Mouse (Mus musculus) liver, embryonic 13.5 days (tissue): ENCODE data around the gene Yod1. TPM values are rescaled to one million over a fixed set of nuclear protein-coding genes. Genes with fewer than 3 reads are reported as not detected.

Experiments used
- ATAC-seq: fragments of 200-750 bp; cut with Nextera tagmentation; 2 replicates; pipeline ENCODE4 v1.8.0; 2017; ENCODE audit warnings: low read depth, mild to moderate bottlenecking, moderate number of reproducible peaks, moderate library complexity
- DNase-seq: peaks from one replicate; pipeline ENCODE4 v3.0.0; 2022
- H3K27ac ChIP-seq: fragments of 300-500 bp; sonication (generic); 2 replicates; pipeline ENCODE4 v1.5.1; 2015; ENCODE audit warnings: moderate library complexity, mild to moderate bottlenecking, inconsistent platforms
- H3K27me3 ChIP-seq: fragments of 300-500 bp; sonication (generic); 2 replicates; pipeline ENCODE4 v1.6.1; 2015; ENCODE audit warnings: mild to moderate bottlenecking, inconsistent platforms
- H3K36me3 ChIP-seq: fragments of 300-500 bp; sonication (generic); 2 replicates; pipeline ENCODE4 v1.6.1; 2015; ENCODE audit warnings: mild to moderate bottlenecking, inconsistent platforms
- H3K4me1 ChIP-seq: fragments of 300-500 bp; sonication (generic); replicated peaks from 2 replicates; pipeline ENCODE4 v1.6.1; 2015; ENCODE audit warnings: inconsistent platforms
- H3K4me2 ChIP-seq: fragments of 300-500 bp; sonication (generic); 2 replicates; pipeline ENCODE4 v1.6.1; 2015; ENCODE audit warnings: inconsistent platforms, mild to moderate bottlenecking, moderate library complexity
- H3K4me3 ChIP-seq: fragments of 300-500 bp; sonication (generic); replicated peaks from 2 replicates; pipeline ENCODE4 v1.5.1; 2015; ENCODE audit warnings: mild to moderate bottlenecking, inconsistent platforms
- H3K9ac ChIP-seq: fragments of 300-500 bp; sonication (generic); 2 replicates; pipeline ENCODE4 v1.6.1; 2015; ENCODE audit warnings: mild to moderate bottlenecking, inconsistent platforms
- H3K9me3 ChIP-seq: fragments of 300-500 bp; sonication (generic); replicated peaks from 2 replicates; pipeline ENCODE4 v1.6.1; 2016; ENCODE audit warnings: inconsistent platforms
- WGBS: fragments of 180-500 bp; shearing (Covaris S2); methylation state at CpG from one replicate; pipeline ENCODE4 v1.1.7; 2015; ENCODE audit not compliant: insufficient replicate concordance; 5-methylcytosine and 5-hydroxymethylcytosine counted together
- polyA plus RNA-seq: library from polyadenylated mRNA; unstranded; fragments of >200 nt; fragmentation: Nextera tagmentation; extraction: Ambion mirVana; gene quantifications from 2 replicates; pipeline ENCODE4 v1.2.1, GENCODE M21; 2015

The Yod1 gene
- polyA plus RNA-seq, 1 experiment from 2014 or later: 40.8 TPM

- peaks cover 88% of the 10 kb centered on the region for H3K4me1 ChIP-seq
- ATAC-seq: no peak
Measured at GRCm38 (mm10) chr1:130733671-130734070, 16.5 kb downstream of the Yod1 start.

GRCm38 (mm10) chr1:130734452-130734851 is 17.3 kb downstream of the Yod1 start:
- H3K4me2 ChIP-seq: peak overlapping the region; percentile 78
- H3K4me1 ChIP-seq: peaks cover 92% of the 10 kb centered on the region
- no peaks in the 10 kb centered on the region for H3K27me3 ChIP-seq
- ATAC-seq: no peak
- H3K4me3 ChIP-seq: peak overlapping the region; percentile 6; the same call in 1 of the 2 replicates
- WGBS: 70% methylated on average over 5 of the region's 5 CpGs
- DNase-seq: no peak
- no peaks in the 10 kb centered on the region for H3K9me3 ChIP-seq
- H3K36me3 ChIP-seq: peaks cover 4% of the 10 kb centered on the region; the same call in 1 of the 2 replicates
- H3K27ac ChIP-seq: peak overlapping the region; percentile 90
- peak overlapping the region; percentile 69; the same call in 1 of the 2 replicates for H3K9ac ChIP-seq

More at GRCm38 (mm10) chr1:130733671-130734070, 16.5 kb downstream of the Yod1 start:
- Histone ChIP-seq H3K9ac (peak overlapping the region; percentile 69), H3K27me3 (no peaks in the 10 kb centered on the region), H3K4me2 (peak overlapping the region; percentile 78), H3K27ac (peak overlapping the region; percentile 90), H3K9me3 (no peaks in the 10 kb centered on the region), H3K36me3 (peaks cover 4% of the 10 kb centered on the region; the same call in 1 of the 2 replicates), H3K4me3 (peak overlapping the region; percentile 63)
- no peak for DNase-seq
- WGBS: 73% methylated on average over 4 of the region's 4 CpGs

GRCm38 (mm10) chr1:130734852-130735251 is 17.7 kb downstream of the Yod1 start:
- Histone ChIP-seq H3K27ac (peak overlapping the region; percentile 90), H3K4me3 (peak overlapping the region; percentile 6; the same call in 1 of the 2 replicates), H3K36me3 (peaks cover 4% of the 10 kb centered on the region; the same call in 1 of the 2 replicates), H3K9me3 (no peaks in the 10 kb centered on the region), H3K9ac (peak overlapping the region; percentile 42; the same call in 1 of the 2 replicates), H3K4me2 (peak overlapping the region; percentile 78), H3K27me3 (no peaks in the 10 kb centered on the region), H3K4me1 (peaks cover 94% of the 10 kb centered on the region)
- DNase-seq (no peak), ATAC-seq (no peak)
- WGBS: 84% methylated on average over 8 of the region's 8 CpGs

- H3K36me3 ChIP-seq: peaks cover 7% of the 10 kb centered on the region
- DNase-seq: no peak
- H3K27ac ChIP-seq: peak overlapping the region; percentile 98
- H3K9me3 ChIP-seq: no peaks in the 10 kb centered on the region
- no peaks in the 10 kb centered on the region for H3K27me3 ChIP-seq
- H3K4me2 ChIP-seq: peak overlapping the region; percentile 80
- no peak for ATAC-seq
- H3K4me1 ChIP-seq: peaks cover 97% of the 10 kb centered on the region
- 53% methylated on average over 11 of the region's 11 CpGs for WGBS
- peak overlapping the region; percentile 37; the same call in 1 of the 2 replicates for H3K9ac ChIP-seq
- no peak overlapping the region for H3K4me3 ChIP-seq
Measured at GRCm38 (mm10) chr1:130737411-130737881, 20.3 kb downstream of the Yod1 start.

GRCm38 (mm10) chr1:130737916-130738315 is 20.8 kb downstream of the Yod1 start:
- 95% methylated on average over 7 of the region's 7 CpGs for WGBS
- H3K9me3 ChIP-seq: no peaks in the 10 kb centered on the region
- peak overlapping the region; percentile 80 for H3K4me2 ChIP-seq
- DNase-seq: no peak
- H3K4me1 ChIP-seq: peaks cover 97% of the 10 kb centered on the region
- H3K27ac ChIP-seq: peak overlapping the region; percentile 98
- no peak for ATAC-seq
- H3K9ac ChIP-seq: peak overlapping the region; percentile 87; the same call in 1 of the 2 replicates
- no peak overlapping the region for H3K4me3 ChIP-seq
- no peaks in the 10 kb centered on the region for H3K27me3 ChIP-seq
- peaks cover 12% of the 10 kb centered on the region for H3K36me3 ChIP-seq

- H3K9ac ChIP-seq: peak overlapping the region; percentile 87
- ATAC-seq: no peak
Measured at GRCm38 (mm10) chr1:130738551-130739106, 21.5 kb downstream of the Yod1 start.

GRCm38 (mm10) chr1:130739636-130740035 is 22.5 kb downstream of the Yod1 start:
- no peaks in the 10 kb centered on the region for H3K27me3 ChIP-seq
- H3K4me2 ChIP-seq: peak overlapping the region; percentile 80
- DNase-seq: no peak
- H3K27ac ChIP-seq: peak overlapping the region; percentile 98
- no peak for ATAC-seq
- H3K4me1 ChIP-seq: peaks cover 97% of the 10 kb centered on the region
- peak overlapping the region; percentile 61 for H3K4me3 ChIP-seq
- H3K9me3 ChIP-seq: no peaks in the 10 kb centered on the region
- 16% methylated on average over 3 of the region's 3 CpGs for WGBS
- peak overlapping the region; percentile 87 for H3K9ac ChIP-seq
- H3K36me3 ChIP-seq: peaks cover 21% of the 10 kb centered on the region

More at GRCm38 (mm10) chr1:130738551-130739106, 21.5 kb downstream of the Yod1 start:
- H3K36me3 ChIP-seq: peaks cover 19% of the 10 kb centered on the region
- H3K27me3 ChIP-seq: no peaks in the 10 kb centered on the region
- H3K4me1 ChIP-seq: peaks cover 97% of the 10 kb centered on the region
- peak overlapping the region; percentile 80 for H3K4me2 ChIP-seq
- whole genome bisulfite sequencing: 64% methylated on average over 3 of the region's 3 CpGs
- no peak for DNase-seq
- no peaks in the 10 kb centered on the region for H3K9me3 ChIP-seq
- peak overlapping the region; percentile 98 for H3K27ac ChIP-seq
- H3K4me3 ChIP-seq: peak overlapping the region; percentile 61

GRCm38 (mm10) chr1:130740227-130740648 is 23.1 kb downstream of the Yod1 start:
- 36% methylated on average over 4 of the region's 4 CpGs for WGBS
- H3K4me2 ChIP-seq: peak overlapping the region; percentile 80
- H3K27me3 ChIP-seq: no peaks in the 10 kb centered on the region
- no peak for ATAC-seq
- peak overlapping the region; percentile 61 for H3K4me3 ChIP-seq
- H3K9me3 ChIP-seq: no peaks in the 10 kb centered on the region
- peak overlapping the region; percentile 98 for H3K27ac ChIP-seq
- peaks cover 97% of the 10 kb centered on the region for H3K4me1 ChIP-seq
- H3K36me3 ChIP-seq: peaks cover 21% of the 10 kb centered on the region
- H3K9ac ChIP-seq: peak overlapping the region; percentile 87
- DNase-seq: no peak

GRCm38 (mm10) chr1:130740781-130741720 is 23.9 kb downstream of the Yod1 start:
- Histone ChIP-seq H3K4me3 (peak overlapping the region; percentile 61), H3K4me1 (peaks cover 97% of the 10 kb centered on the region), H3K9ac (peak overlapping the region; percentile 87), H3K4me2 (peak overlapping the region; percentile 80), H3K36me3 (peaks cover 21% of the 10 kb centered on the region), H3K27me3 (no peaks in the 10 kb centered on the region), H3K27ac (peak overlapping the region; percentile 98), H3K9me3 (no peaks in the 10 kb centered on the region)
- peak; percentile 94 for ATAC-seq
- WGBS: 11% methylated on average over 15 of the region's 15 CpGs
- peak; percentile 92 for DNase-seq

- Histone ChIP-seq H3K27ac (peak overlapping the region; percentile 98), H3K4me3 (no peak overlapping the region), H3K4me2 (peak overlapping the region; percentile 80), H3K9me3 (no peaks in the 10 kb centered on the region), H3K36me3 (peaks cover 19% of the 10 kb centered on the region), H3K9ac (peak overlapping the region; percentile 87), H3K27me3 (no peaks in the 10 kb centered on the region), H3K4me1 (peaks cover 98% of the 10 kb centered on the region)
- DNase-seq (no peak), ATAC-seq (no peak)
- 69% methylated on average over 7 of the region's 7 CpGs for WGBS
Measured at GRCm38 (mm10) chr1:130742201-130742600, 25.1 kb downstream of the Yod1 start.

- ATAC-seq: no peak
Measured at GRCm38 (mm10) chr1:130743775-130744174, 26.6 kb downstream of the Yod1 start.

More at GRCm38 (mm10) chr1:130743775-130744174, 26.6 kb downstream of the Yod1 start:
- Histone ChIP-seq H3K27ac (peak overlapping the region; percentile 98), H3K4me3 (no peak overlapping the region), H3K9ac (peak overlapping the region; percentile 87), H3K9me3 (no peaks in the 10 kb centered on the region), H3K4me1 (peaks cover 89% of the 10 kb centered on the region), H3K4me2 (peak overlapping the region; percentile 49), H3K27me3 (no peaks in the 10 kb centered on the region), H3K36me3 (peaks cover 17% of the 10 kb centered on the region)
- 32% methylated on average over 1 of the region's 1 CpGs for WGBS
- DNase-seq: no peak
